Mouse (Mus musculus): ENCODE results near the gene Timm8a2. TPM values are rescaled to one million over a fixed set of nuclear protein-coding genes. Genes with fewer than 3 reads are reported as not detected.

The Timm8a2 gene
- total and polyA plus RNA-seq, 3 experiments: 0.18 TPM; not detected in 2

DNA sequence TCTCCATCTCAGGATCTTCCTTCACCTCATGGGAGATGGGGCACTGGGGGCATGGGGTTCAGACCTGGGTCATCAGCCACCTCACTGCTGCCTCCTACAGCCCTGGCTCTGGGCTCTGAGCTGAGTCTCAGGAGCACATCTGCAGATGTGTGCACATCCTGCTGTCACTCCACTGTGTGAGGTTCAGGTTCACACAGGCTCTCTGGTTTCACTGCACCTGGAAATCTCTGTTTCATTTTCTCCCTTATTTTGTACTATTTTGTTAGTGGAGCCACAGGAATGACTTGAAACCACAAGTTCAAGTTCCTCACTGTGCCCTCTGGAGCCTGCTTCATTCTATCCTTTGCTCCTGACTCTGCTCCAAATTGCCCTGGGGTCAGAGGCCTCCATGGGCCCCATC lies 42.6 kb upstream of the Timm8a2 start:
- H3K27ac ChIP-seq (ENCODE audit: control insufficient read depth, low read depth, low read length): no peak overlapping the region
- no peak for TF ChIP-seq EP300 (IDR thresholded peaks at IDR 0.05; ENCODE audit: low read depth in 1 of 2, low read length in 2 of 2)
- no peak for TF ChIP-seq POLR2AphosphoS5 (IDR thresholded peaks at IDR 0.05; ENCODE audit: borderline replicate concordance, low read depth, low read length)
- H3K4me3 ChIP-seq (ENCODE audit: control insufficient read depth in 1 of 2, insufficient read depth in 1 of 2, low read depth in 2 of 2, low read length in 2 of 2): no peak overlapping the region
- H3K9me3 ChIP-seq (replicated peaks; ENCODE audit: insufficient read depth, low read length): no peaks in the 10 kb centered on the region
- peaks cover 15 to 27% of the 10 kb centered on the region in 2 experiments for H3K4me1 ChIP-seq (ENCODE audit: control insufficient read depth in 1 of 2, insufficient read depth in 2 of 2, low read length in 2 of 2)
- H3K36me3 ChIP-seq (ENCODE audit: control insufficient read depth in 1 of 2, insufficient read depth in 2 of 2, low read length in 2 of 2): peaks cover 0 to 21% of the 10 kb centered on the region in 2 experiments; a peak in 2 of 4 replicates
- no peak overlapping the region for H3K9ac ChIP-seq (ENCODE audit: control insufficient read depth, low read depth, low read length, poor library complexity, severe bottlenecking)
- no peaks in the 10 kb centered on the region for H3K27me3 ChIP-seq (ENCODE audit: control insufficient read depth in 1 of 2, insufficient read depth in 2 of 2, low read length in 2 of 2)
- H3K79me2 ChIP-seq (ENCODE audit: control insufficient read depth, insufficient read depth, low read length, poor library complexity): no peaks in the 10 kb centered on the region
- DNase-seq (ENCODE audit: low read depth, low spot score): no peak

DNA sequence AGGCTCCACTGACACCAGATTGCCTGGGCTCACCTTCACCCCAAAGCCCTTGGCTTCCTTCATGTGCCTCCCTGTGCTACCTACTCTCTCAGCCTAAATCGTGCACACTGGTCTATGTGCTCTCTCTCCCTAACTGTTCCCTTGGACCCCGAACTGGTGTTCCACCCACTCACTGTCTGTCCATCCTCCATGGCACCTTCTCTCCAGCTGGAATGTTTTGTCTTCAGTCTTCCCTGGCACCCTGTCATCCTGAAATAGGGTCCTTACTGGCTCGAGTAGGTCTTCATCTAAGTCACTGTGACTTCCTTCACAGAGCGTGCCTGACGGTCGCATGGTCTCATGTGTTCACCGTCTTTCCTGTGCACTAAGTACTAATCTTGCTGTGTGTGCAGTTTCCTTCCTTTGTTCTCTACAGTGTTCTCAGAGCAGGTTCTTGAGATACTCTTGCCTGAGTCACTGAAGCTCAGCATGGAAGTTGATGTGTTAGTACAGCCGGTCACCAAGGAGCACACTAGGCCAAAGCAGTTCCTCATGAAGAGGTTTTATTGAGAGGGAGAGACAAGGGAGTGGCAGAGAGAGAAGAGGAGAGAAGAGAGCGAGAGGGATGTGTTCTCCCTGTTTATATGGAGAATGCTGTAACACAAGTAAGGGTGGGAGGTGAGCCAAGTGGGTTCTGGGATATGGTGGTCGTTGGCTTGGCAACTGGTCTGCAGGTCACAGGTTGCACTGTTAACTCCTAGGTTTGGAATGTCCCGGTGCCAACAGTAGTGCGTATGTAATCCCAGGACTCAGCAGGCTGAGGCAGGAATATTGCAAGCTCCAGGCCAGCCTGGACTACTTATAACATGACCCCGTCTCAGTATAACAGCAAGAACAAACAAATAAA lies 41.8 kb upstream of the Timm8a2 start:
- Histone ChIP-seq H3K36me3 (ENCODE audit: control insufficient read depth in 1 of 2, insufficient read depth in 2 of 2, low read length in 2 of 2) (peaks cover 0 to 19% of the 10 kb centered on the region in 2 experiments; a peak in 2 of 4 replicates), H3K9ac (ENCODE audit: control insufficient read depth, low read depth, low read length, poor library complexity, severe bottlenecking) (no peak overlapping the region), H3K27ac (ENCODE audit: control insufficient read depth, low read depth, low read length) (no peak overlapping the region), H3K4me1 (ENCODE audit: control insufficient read depth in 1 of 2, insufficient read depth in 2 of 2, low read length in 2 of 2) (peaks cover 15 to 25% of the 10 kb centered on the region in 2 experiments), H3K79me2 (ENCODE audit: control insufficient read depth, insufficient read depth, low read length, poor library complexity) (no peaks in the 10 kb centered on the region), H3K9me3 (replicated peaks; ENCODE audit: insufficient read depth, low read length) (no peaks in the 10 kb centered on the region), H3K4me3 (ENCODE audit: control insufficient read depth in 1 of 2, insufficient read depth in 1 of 2, low read depth in 2 of 2, low read length in 2 of 2) (no peak overlapping the region), H3K27me3 (ENCODE audit: control insufficient read depth in 1 of 2, insufficient read depth in 2 of 2, low read length in 2 of 2) (no peaks in the 10 kb centered on the region)
- TF ChIP-seq POLR2A (IDR thresholded peaks at IDR 0.05; ENCODE audit: control insufficient read depth in 1 of 2, insufficient read depth in 1 of 2, low read depth in 1 of 2, low read length in 2 of 2, poor library complexity in 1 of 2) (no peak), JUND (IDR thresholded peaks at IDR 0.05; ENCODE audit: low read depth, low read length) (no peak), MYC (IDR thresholded peaks at IDR 0.05; ENCODE audit: low read depth, low read length) (no peak), E2F4 (IDR thresholded peaks at IDR 0.05; ENCODE audit: borderline replicate concordance, low read depth, low read length) (no peak), BHLHE40 (IDR thresholded peaks at IDR 0.05; ENCODE audit: borderline replicate concordance, low read depth, low read length) (no peak), EP300 (IDR thresholded peaks at IDR 0.05; ENCODE audit: low read depth in 1 of 2, low read length in 2 of 2) (no peak), MXI1 (IDR thresholded peaks at IDR 0.05; ENCODE audit: low read depth, low read length) (no peak), RAD21 (IDR thresholded peaks at IDR 0.05; ENCODE audit: low read depth, low read length) (no peak), GABPA (IDR thresholded peaks at IDR 0.05; ENCODE audit: low read depth, low read length) (no peak), CTCF (IDR thresholded peaks at IDR 0.05 in 2 of 3, conservative IDR thresholded peaks at IDR 0.05 in 1 of 3; ENCODE audit: control insufficient read depth in 1 of 3, insufficient read depth in 1 of 3, low read depth in 2 of 3, low read length in 3 of 3, poor library complexity in 1 of 3, severe bottlenecking in 1 of 3) (no peak), ELF1 (IDR thresholded peaks at IDR 0.05; ENCODE audit: low read depth, low read length) (no peak), MAZ (IDR thresholded peaks at IDR 0.05; ENCODE audit: low read depth, low read length) (no peak)
- DNase-seq (ENCODE audit: low read depth, low spot score): no peak

Measured in MEL (cell line).